Mouse (Mus musculus) cerebellum, postnatal 14 days (tissue): ENCODE measurements around the gene Tmem201.
A peak's percentile ranks its signal among the peaks of the same experiment; 100 is the strongest.

Experiments used
- DNase-seq, 2 experiments: peaks; one replicate each; pipeline ENCODE4 v3.0.0; 2021; ENCODE audit warnings: mixed read lengths in 2 of 2

Gene Tmem201

GRCm38 (mm10) chr4:149721163-149721562 is 16.7 kb downstream of the Tmem201 start:
- DNase-seq, result no peak

- peak; percentile 77 to 88 for DNase-seq
These were observed 18.2 kb downstream of the Tmem201 start for GRCm38 (mm10) chr4:149719686-149720085.

- DNase-seq, result no peak
These were observed 23.3 kb downstream of the Tmem201 start for GRCm38 (mm10) chr4:149714542-149714941.

GRCm38 (mm10) chr4:149711955-149712354 is 25.9 kb downstream of the Tmem201 start:
- DNase-seq, result peak; percentile 70 to 79

GRCm38 (mm10) chr4:149711485-149711884 is 26.4 kb downstream of the Tmem201 start:
- DNase-seq, result no peak

GRCm38 (mm10) chr4:149710510-149710909 is 27.3 kb downstream of the Tmem201 start:
- peak; percentile 30 to 48 for DNase-seq

- no peak for DNase-seq
These were observed 31.9 kb downstream of the Tmem201 start for GRCm38 (mm10) chr4:149705941-149706340.

- no peak for DNase-seq
These were observed 32.5 kb downstream of the Tmem201 start for GRCm38 (mm10) chr4:149705298-149705697.

- no peak for DNase-seq
These were observed 35.4 kb downstream of the Tmem201 start, which contains the start of gene Pik3cd for GRCm38 (mm10) chr4:149702210-149702979. Gene Pik3cd, minus strand, starts transcription at chr4:149702571.

GRCm38 (mm10) chr4:149701426-149702209 is 36.2 kb downstream of the Tmem201 start:
- no peak for DNase-seq

- DNase-seq, result no peak
These were observed 37.9 kb downstream of the Tmem201 start for GRCm38 (mm10) chr4:149699953-149700352.

- peak; percentile 46 to 47 for DNase-seq
These were observed 39.5 kb downstream of the Tmem201 start for GRCm38 (mm10) chr4:149698197-149698821.

- no peak for DNase-seq
These were observed 40.2 kb downstream of the Tmem201 start for GRCm38 (mm10) chr4:149697506-149698196.

GRCm38 (mm10) chr4:149696189-149696971 is 41.5 kb downstream of the Tmem201 start:
- no peak for DNase-seq

- no peak for DNase-seq
These were observed 46.5 kb downstream of the Tmem201 start for GRCm38 (mm10) chr4:149691368-149691767.

GRCm38 (mm10) chr4:149690828-149691280 is 47.0 kb downstream of the Tmem201 start:
- no peak for DNase-seq

GRCm38 (mm10) chr4:149689822-149690700 is 47.8 kb downstream of the Tmem201 start:
- DNase-seq, result no peak

- DNase-seq, result no peak
These were observed 49.0 kb downstream of the Tmem201 start for GRCm38 (mm10) chr4:149688861-149689260.

GRCm38 (mm10) chr4:149684841-149685623 is 52.8 kb downstream of the Tmem201 start:
- no peak for DNase-seq

- no peak for DNase-seq
These were observed 54.0 kb downstream of the Tmem201 start for GRCm38 (mm10) chr4:149683875-149684274.
